Mouse (Mus musculus) liver, adult 2 months (tissue): ENCODE results near the gene Ccdc63.

Source experiments
- CTCF ChIP-seq: fragments of 200-500 bp; IDR thresholded peaks from 2 replicates; pipeline ENCODE4 v1.5.1; 2011; ENCODE audit warnings: low read depth, low read length, control low read depth
- POLR2A ChIP-seq: fragments of 200-500 bp; IDR thresholded peaks from 2 replicates; pipeline ENCODE4 v1.6.1; 2011; ENCODE audit warnings: low read length, control low read depth; ENCODE audit not compliant: insufficient read depth; ENCODE audit errors: extremely low read depth

DNA sequence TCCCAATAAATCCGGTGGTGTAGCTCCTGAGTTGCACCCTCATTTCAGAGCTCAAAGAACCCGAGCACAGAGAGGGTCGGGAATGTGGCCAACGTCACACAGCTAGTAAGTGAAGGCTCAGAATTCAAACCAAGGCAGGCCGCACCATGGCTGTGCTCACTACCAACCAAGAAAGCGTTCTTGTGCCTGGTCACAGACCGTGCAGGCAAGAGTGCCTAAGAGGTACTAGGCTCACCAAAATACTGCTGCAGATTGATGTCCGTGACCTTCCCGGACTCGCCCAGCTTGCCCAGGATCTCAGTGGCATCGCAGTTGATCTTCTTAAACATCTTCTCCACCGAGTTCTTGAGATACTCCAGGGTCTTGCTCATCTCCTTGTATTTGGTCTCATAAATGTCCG is 30.0 kb downstream of the Ccdc63 start:
- TF ChIP-seq CTCF = no peak
- no peak for TF ChIP-seq POLR2A
